Mouse (Mus musculus) frontal cortex, adult 2 months (tissue): ENCODE measurements at regions not wholly inside any gene's neighbourhood (a gene's known extent, or its start where the extent isn't known, plus 50 kb on each side); places are given as distances from the start of the nearest gene placed in this dataset.

Source experiments
- DNase-seq, 2 experiments: peaks; one replicate each; pipeline ENCODE4 v3.0.0; 2022; ENCODE audit warnings: low spot score in 1 of 2; ENCODE audit errors: extremely low spot score in 1 of 2

DNA sequence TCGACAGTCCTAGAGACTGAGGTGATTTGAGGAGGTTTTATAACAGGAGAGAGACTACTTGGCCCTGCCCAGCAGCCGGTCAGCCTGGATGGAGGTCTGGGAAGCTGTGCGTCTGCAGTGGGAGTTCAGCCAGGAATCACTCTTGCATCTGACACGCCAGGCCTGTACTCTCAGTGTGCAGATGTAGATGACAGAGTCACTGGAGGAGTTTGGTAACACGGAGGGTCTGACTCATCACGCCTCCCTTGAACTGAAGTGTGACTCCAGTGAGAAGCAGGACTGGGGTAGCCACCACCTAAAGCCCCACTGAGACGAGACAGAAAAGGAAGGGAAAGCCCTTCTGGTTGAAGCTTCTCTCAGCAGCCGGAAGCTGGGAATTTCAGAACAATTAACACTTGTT lies 55.9 kb downstream of the C1ql2 start:
- peak in 1 of 2 experiments; percentile 42 for DNase-seq

DNA sequence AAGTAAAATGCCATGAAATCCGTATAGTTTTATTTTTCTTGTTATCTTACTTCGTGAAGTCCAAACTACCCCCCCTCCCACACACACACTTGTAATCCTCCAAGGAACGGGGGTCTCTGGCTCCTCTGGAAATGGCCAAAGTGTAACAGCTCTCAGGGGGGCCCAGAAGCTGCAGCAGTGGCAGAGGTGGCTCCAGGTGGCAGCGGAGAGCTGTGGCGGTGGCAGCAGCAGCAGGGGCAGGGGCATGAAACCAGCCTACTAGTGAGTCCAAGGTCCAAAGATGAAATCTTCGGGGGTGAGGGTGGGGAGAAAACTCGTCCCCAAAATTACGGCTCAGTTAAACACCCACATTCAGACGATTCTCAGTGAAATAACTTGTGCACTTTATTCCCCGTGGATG lies 62.9 kb downstream of the C1ql2 start:
- DNase-seq: no peak

DNA sequence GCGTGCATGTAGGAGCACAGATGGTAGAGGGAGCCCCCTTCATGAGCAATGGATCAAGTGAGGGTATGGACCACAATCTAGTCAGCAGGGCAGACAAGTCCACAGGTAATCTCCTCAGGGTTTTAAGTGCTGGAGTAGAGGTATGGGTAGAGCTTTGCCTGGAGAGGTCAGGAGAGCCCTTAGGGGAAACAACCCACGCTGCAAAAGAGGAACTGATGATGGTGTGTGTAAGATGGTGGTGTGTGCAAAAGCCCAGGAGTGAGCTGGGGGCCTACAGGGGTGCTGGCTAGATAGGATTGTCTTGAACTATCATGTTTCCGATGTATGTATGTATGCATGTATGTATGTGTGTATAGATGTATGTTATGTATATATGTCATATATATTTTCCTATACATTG lies 75.6 kb downstream of the C1ql2 start:
- DNase-seq: no peak
